Mouse (Mus musculus): Measurements from ENCODE around the gene Magi2.

DNA sequence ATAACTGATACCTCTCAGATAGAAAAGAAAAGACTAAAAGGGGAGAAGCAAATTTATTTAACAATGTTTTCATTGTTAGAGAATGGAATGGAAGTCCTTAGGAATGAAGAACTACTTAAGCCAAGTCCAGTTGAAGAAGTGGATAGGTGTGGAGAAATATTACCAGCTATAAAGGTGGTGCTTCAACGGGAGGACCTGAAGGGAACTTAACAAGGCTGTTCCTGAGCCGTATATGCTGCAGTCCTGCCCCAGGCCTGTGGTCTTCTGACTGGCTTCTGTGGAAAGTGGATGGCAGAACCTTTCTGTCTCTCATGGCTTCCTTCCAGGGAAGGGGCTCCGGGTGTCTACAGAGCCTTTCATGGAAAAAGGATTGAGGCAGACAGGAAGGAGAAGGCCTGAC, 890.3 kb downstream of the Magi2 start:
- TF ChIP-seq POLR2A (IDR thresholded peaks at IDR 0.05; ENCODE audit: control insufficient read depth, extremely low read depth, insufficient read depth, low read length, poor library complexity), result no peak
- no peak for TF ChIP-seq CTCF (IDR thresholded peaks at IDR 0.05; ENCODE audit: borderline replicate concordance, control insufficient read depth, extremely low read depth, insufficient read depth, low read length, poor library complexity)

Data from thymus, adult 2 months (tissue).